Mouse (Mus musculus) myocyte (in vitro differentiated cells): ENCODE data around the gene Ccl27a. TPM values are rescaled to one million over a fixed set of nuclear protein-coding genes. Genes with fewer than 3 reads are reported as not detected.
A peak's percentile ranks its signal among the peaks of the same experiment; 100 is the strongest.

Experiments used
- H3K27me3 ChIP-seq: one replicate; pipeline ENCODE4 v1.6.1; 2011; ENCODE audit not compliant: control insufficient read depth, insufficient read depth, insufficient read length
- H3K36me3 ChIP-seq: one replicate; pipeline ENCODE4 v1.6.1; 2011; ENCODE audit not compliant: control insufficient read depth, insufficient read depth
- H3K4me2 ChIP-seq: one replicate; pipeline ENCODE4 v1.6.1; 2011; ENCODE audit warnings: low read depth, control low read depth
- H3K4me3 ChIP-seq: one replicate; pipeline ENCODE4 v1.5.1; 2011; ENCODE audit warnings: mild to moderate bottlenecking, control low read depth, moderate library complexity
- H3K79me2 ChIP-seq: one replicate; pipeline ENCODE4 v1.6.1; 2011; ENCODE audit not compliant: control insufficient read depth, insufficient read depth
- H3ac ChIP-seq: one replicate; pipeline ENCODE4 v1.6.1; 2011; ENCODE audit not compliant: control insufficient read depth, insufficient read length
- CEBPB ChIP-seq: IDR thresholded peaks from 2 replicates; pipeline ENCODE4 v1.6.1; 2011; ENCODE audit warnings: mild to moderate bottlenecking, moderate library complexity; ENCODE audit not compliant: poor library complexity, insufficient read depth, severe bottlenecking
- E2F4 ChIP-seq: IDR thresholded peaks from one replicate; pipeline ENCODE4 v1.6.1; 2011; ENCODE audit warnings: mild to moderate bottlenecking, control low read depth, moderate library complexity; ENCODE audit not compliant: insufficient read depth
- MAX ChIP-seq: IDR thresholded peaks from one replicate; pipeline ENCODE4 v1.6.1; 2011; ENCODE audit warnings: low read depth, mild to moderate bottlenecking, control low read depth
- MYOD1 ChIP-seq, 3 experiments: IDR thresholded peaks; one replicate each; pipeline ENCODE4 v1.6.1; 2011; ENCODE audit warnings: control low read depth in 2 of 3, low read depth in 2 of 3, mild to moderate bottlenecking in 2 of 3, moderate library complexity in 1 of 3; ENCODE audit not compliant: insufficient read length in 2 of 3, control insufficient read depth in 1 of 3
- MYOG ChIP-seq, 3 experiments: IDR thresholded peaks; one replicate each; pipeline ENCODE4 v1.6.1; 2011; ENCODE audit warnings: control low read depth in 2 of 3, low read depth in 2 of 3, mild to moderate bottlenecking in 2 of 3; ENCODE audit not compliant: insufficient read length in 2 of 3, control insufficient read depth in 1 of 3, insufficient read depth in 1 of 3
- POLR2A ChIP-seq: IDR thresholded peaks from one replicate; pipeline ENCODE4 v1.6.1; 2011; ENCODE audit warnings: low read depth, mild to moderate bottlenecking, control low read depth, moderate library complexity; ENCODE audit not compliant: insufficient read length
- POLR2AphosphoS2 ChIP-seq: IDR thresholded peaks from one replicate; pipeline ENCODE4 v1.6.1; 2011; ENCODE audit warnings: low read depth, control low read depth; ENCODE audit not compliant: insufficient read length
- REST ChIP-seq: IDR thresholded peaks from one replicate; pipeline ENCODE4 v1.6.1; 2011; ENCODE audit warnings: mild to moderate bottlenecking, control low read depth, moderate library complexity; ENCODE audit not compliant: insufficient read depth, insufficient read length
- SRF ChIP-seq: IDR thresholded peaks from one replicate; pipeline ENCODE4 v1.6.1; 2011; ENCODE audit warnings: low read depth; ENCODE audit not compliant: control insufficient read depth, insufficient read length
- TCF12 ChIP-seq: IDR thresholded peaks from one replicate; pipeline ENCODE4 v1.6.1; 2011; ENCODE audit warnings: mild to moderate bottlenecking, control low read depth; ENCODE audit not compliant: poor library complexity, insufficient read depth, severe bottlenecking
- TCF3 ChIP-seq: IDR thresholded peaks from one replicate; pipeline ENCODE4 v1.6.1; 2011; ENCODE audit warnings: low read depth, control low read depth; ENCODE audit not compliant: insufficient read length
- USF1 ChIP-seq: IDR thresholded peaks from one replicate; pipeline ENCODE4 v1.6.1; 2011; ENCODE audit warnings: low read depth, mild to moderate bottlenecking, control low read depth, moderate library complexity
- polyA plus RNA-seq: library from polyadenylated mRNA; unstranded; fragments of >200 nt; fragmentation: generic; extraction: Trizol; gene quantifications from one replicate; pipeline ENCODE4 v1.2.1, GENCODE M21; 2012; ENCODE audit warnings: missing spikeins

Gene Ccl27a
- polyA plus RNA-seq, 1 experiment = not detected

DNA sequence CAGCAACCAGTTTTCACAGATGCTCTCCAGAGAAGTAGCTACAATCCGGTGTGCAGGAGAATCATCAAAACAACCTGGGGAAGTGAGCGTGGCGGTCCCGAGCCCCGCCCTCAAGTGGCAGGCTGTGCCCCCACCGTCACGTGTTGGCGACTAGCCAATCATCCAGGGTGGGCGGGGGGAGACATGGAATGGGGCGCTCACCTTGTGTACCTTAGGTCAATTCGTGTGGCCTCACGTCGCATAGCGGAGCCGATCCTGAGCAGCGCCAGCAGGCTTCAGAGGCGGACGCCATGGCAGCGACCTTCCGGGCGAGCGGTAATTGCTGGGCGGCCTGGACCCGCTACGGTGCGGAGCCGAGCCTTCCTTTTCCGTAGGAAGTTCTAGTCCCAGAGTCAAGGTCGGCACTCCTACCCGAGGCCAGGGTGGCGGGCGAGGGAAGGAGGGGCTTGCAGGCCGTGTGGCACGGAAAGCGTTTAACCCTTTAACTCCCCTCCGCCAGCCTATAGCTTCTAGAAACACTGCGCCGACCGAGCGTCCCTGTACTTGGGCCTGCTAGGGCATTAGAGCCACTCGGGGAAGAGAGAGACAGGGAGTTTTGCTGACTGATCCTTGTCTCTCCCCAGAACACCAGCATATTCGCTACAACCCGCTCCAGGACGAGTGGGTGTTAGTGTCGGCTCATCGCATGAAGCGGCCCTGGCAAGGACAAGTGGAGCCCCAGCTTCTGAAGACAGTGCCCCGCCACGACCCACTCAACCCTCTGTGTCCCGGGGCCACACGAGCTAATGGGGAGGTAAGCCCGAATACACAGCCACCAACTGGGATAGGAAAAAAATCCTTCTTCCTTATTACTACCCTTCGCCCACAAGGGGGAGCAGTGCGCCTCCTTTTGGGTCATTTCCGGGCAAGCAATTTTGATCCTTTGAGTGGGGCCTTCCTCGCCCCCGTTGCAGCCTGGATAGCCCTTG, 18.4 kb downstream of the Ccl27a start, which contains the start of gene Sigmar1:
Sigmar1 (minus strand) TSS at position 820 of the 968 bp plus-strand sequence.
- Histone ChIP-seq H3ac (peak within 1 kb of the TSS; percentile 29), H3K4me3 (peak within 1 kb of the TSS; percentile 45), H3K4me2 (peak within 1 kb of the TSS; percentile 99), H3K36me3 (no peaks in the 10 kb centered on the region), H3K79me2 (no peaks in the 10 kb centered on the region), H3K27me3 (no peaks in the 10 kb centered on the region)
- TF ChIP-seq USF1 = peak; percentile 52
- no peak for TF ChIP-seq POLR2A

DNA sequence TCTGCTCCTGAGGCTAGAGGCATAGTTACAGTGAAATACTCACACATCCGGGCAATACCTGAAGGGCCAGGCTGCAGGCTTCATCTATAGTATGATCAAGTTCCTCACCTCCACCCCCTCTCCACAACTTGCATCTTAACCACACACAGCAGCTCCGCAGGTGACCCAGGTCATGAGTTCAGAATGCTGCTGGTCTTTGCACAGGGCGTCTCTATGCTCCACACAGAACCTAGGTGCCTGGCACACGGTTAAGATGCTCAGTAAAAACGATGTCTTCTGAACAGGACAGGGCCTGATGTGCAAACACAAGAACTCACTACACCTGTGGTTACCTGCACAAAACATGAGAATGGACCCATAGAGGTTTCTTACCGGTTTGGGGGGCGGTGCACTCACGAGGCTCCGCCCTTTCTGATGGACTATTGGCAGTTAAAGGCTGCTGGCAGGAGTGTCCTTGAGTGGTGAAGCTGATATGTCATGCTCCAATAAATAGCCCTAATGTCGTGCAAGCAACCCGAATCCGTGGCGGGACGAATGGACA, 19.2 kb downstream of the Ccl27a start, which contains the start of gene Galt:
Galt (plus strand) TSS at position 432 of the 541 bp plus-strand sequence.
- peak within 1 kb of the TSS; percentile 29 for H3ac ChIP-seq
- H3K4me3 ChIP-seq = peak within 1 kb of the TSS; percentile 45
- TF ChIP-seq USF1 (no peak), TCF12 (no peak), MYOG (IDR thresholded peaks at IDR 0.05; ENCODE audit: control insufficient read depth in 1 of 3, insufficient read depth in 1 of 3, insufficient read length in 2 of 3, low read depth in 2 of 3) (no peak), SRF (no peak), POLR2AphosphoS2 (no peak), E2F4 (no peak), REST (no peak)
- peak within 1 kb of the TSS; percentile 99 for H3K4me2 ChIP-seq
- H3K36me3 ChIP-seq = no peaks in the 10 kb centered on the region
- H3K27me3 ChIP-seq = no peaks in the 10 kb centered on the region
- no peaks in the 10 kb centered on the region for H3K79me2 ChIP-seq

GRCm38 (mm10) chr4:41745021-41745420, 29.0 kb downstream of the Ccl27a start:
- no peak overlapping the region for H3ac ChIP-seq
- peaks cover 7% of the 10 kb centered on the region for H3K79me2 ChIP-seq
- no peak overlapping the region for H3K4me2 ChIP-seq
- H3K36me3 ChIP-seq = no peaks in the 10 kb centered on the region
- peaks cover 8% of the 10 kb centered on the region for H3K27me3 ChIP-seq
- TF ChIP-seq POLR2AphosphoS2 = no peak
- TF ChIP-seq USF1 = no peak
- no peak for TF ChIP-seq REST
- no peak for TF ChIP-seq MYOD1 (IDR thresholded peaks at IDR 0.05; ENCODE audit: control insufficient read depth in 1 of 3, insufficient read length in 2 of 3, low read depth in 2 of 3)
- no peak for TF ChIP-seq TCF3
- TF ChIP-seq POLR2A = no peak
- TF ChIP-seq MYOG (IDR thresholded peaks at IDR 0.05; ENCODE audit: control insufficient read depth in 1 of 3, insufficient read depth in 1 of 3, insufficient read length in 2 of 3, low read depth in 2 of 3) = no peak
- no peak for TF ChIP-seq TCF12
- no peak for TF ChIP-seq CEBPB
- no peak for TF ChIP-seq SRF
- TF ChIP-seq MAX = no peak
- TF ChIP-seq E2F4 = no peak
- no peak overlapping the region for H3K4me3 ChIP-seq

DNA sequence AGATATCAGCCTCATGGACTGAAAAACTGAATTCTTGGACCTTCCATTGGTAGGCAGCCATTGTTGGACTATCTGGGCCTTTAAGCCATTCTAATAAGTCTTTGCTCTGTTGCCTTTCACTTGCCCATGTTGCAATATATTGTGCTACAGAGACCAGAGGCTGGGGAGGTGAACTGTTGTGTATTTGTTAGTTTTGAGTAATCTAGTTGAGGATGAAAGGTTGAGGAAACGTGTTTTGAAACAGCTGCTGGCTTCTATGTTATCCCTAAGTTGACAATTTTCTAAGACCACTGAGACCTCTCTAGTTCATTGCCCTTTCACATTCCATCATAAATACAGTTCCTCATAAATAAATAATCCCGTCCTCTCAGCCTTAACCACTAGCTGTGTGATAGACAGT, 29.9 kb downstream of the Ccl27a start:
- TF ChIP-seq USF1 (no peak), CEBPB (no peak), TCF3 (no peak), REST (no peak), POLR2AphosphoS2 (no peak), MYOD1 (IDR thresholded peaks at IDR 0.05; ENCODE audit: control insufficient read depth in 1 of 3, insufficient read length in 2 of 3, low read depth in 2 of 3) (no peak)
- H3K4me2 ChIP-seq = no peak overlapping the region
- no peak overlapping the region for H3K4me3 ChIP-seq

DNA sequence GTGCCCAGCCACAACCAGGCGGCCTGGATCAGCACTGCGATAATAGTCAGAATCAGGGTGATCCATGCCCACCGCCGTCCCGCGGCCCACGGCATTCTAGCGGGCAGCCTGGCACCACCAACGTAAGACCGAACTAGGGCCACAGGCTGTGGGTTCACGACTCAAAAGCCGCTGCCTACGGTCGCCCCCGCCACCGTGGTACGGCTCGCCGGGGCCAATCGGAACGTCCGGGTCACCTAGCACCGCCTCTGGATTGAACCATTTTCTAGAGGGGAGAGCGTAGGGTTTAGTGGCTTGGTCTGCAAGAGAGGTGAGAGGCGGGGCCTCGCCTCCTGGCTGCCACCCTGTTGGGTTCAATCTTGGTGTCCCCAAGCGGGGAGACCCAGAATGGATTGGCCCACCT, 32.9 kb downstream of the Ccl27a start:
- Histone ChIP-seq H3ac (peak overlapping the region; percentile 20), H3K4me3 (peak overlapping the region; percentile 60), H3K4me2 (peak overlapping the region; percentile 72), H3K79me2 (peaks cover 14% of the 10 kb centered on the region), H3K36me3 (no peaks in the 10 kb centered on the region), H3K27me3 (no peaks in the 10 kb centered on the region)
- peak; percentile 99 for TF ChIP-seq POLR2AphosphoS2
- no peak for TF ChIP-seq E2F4
- TF ChIP-seq USF1 = no peak
- TF ChIP-seq POLR2A = peak; percentile 99
- no peak for TF ChIP-seq MYOD1 (IDR thresholded peaks at IDR 0.05; ENCODE audit: control insufficient read depth in 1 of 3, insufficient read length in 2 of 3, low read depth in 2 of 3)
- no peak for TF ChIP-seq TCF12

More for the DNA sequence above, 29.9 kb downstream of the Ccl27a start:
- Histone ChIP-seq H3K27me3 (peaks cover 8% of the 10 kb centered on the region), H3K36me3 (no peaks in the 10 kb centered on the region), H3ac (no peak overlapping the region), H3K79me2 (peaks cover 14% of the 10 kb centered on the region)
